9 mouse cellular contexts compared by ENCODE assay signal in genomic region chr4:82540048-82540410, GRCm38 (mm10).
DNase-seq lines count a peak whose midpoint lies in the region; ATAC-seq and TF ChIP-seq lines count a peak whose summit lies in the region.
"Had no signal": no experiment of that assay in that cellular context is flagged by ENCODE, and none has a peak within 500 bp of the region (broad histone marks: within the 10 kb centered on the region; RNA-seq: fewer than 3 reads in every experiment).

No protein-coding gene starts in this region.

- intact Hi-C loops in left cerebral cortex, adult 2 months (cut with DNase I) = loop anchor here (5.0 to 10.0 kb wide), 3 partner anchors 248 to 1363 kb away; no protein-coding TSS in a partner anchor

- H3K36me3 ChIP-seq in forebrain, embryonic 12.5 days (replicated peaks) = no peaks in the 10 kb centered on the region
- no peaks in the 10 kb centered on the region for H3K36me3 ChIP-seq in forebrain, embryonic 10.5 days (replicated peaks)
- H3K36me3 ChIP-seq in limb, embryonic 14.5 days (ENCODE audit: control insufficient read depth, insufficient read depth, low read length) = no peaks in the 10 kb centered on the region

- TF ChIP-seq CTCF in left cerebral cortex, adult 2 months (IDR thresholded peaks at IDR 0.05) = no peak

- peak overlapping the region; percentile 62; the same call in 1 of the 2 replicates for H3K4me2 ChIP-seq in forebrain, embryonic 12.5 days
- peak overlapping the region; percentile 74; the same call in 1 of the 2 replicates for H3K4me2 ChIP-seq in limb, embryonic 14.5 days (replicated peaks; ENCODE audit: low read depth, low read length, severe bottlenecking)

- H3K4me1 ChIP-seq in forebrain, embryonic 12.5 days = peaks cover 52% of the 10 kb centered on the region
- H3K4me1 ChIP-seq in forebrain, embryonic 10.5 days = peaks cover 59% of the 10 kb centered on the region
- peaks cover 51% of the 10 kb centered on the region for H3K4me1 ChIP-seq in limb, embryonic 14.5 days (ENCODE audit: control insufficient read depth, insufficient read depth, low read length)

- no peak for DNase-seq in forebrain, embryonic 10.5 days (ENCODE audit: extremely low spot score, low spot score)
- no peak for DNase-seq in left cerebral cortex, adult 2 months (ENCODE audit: extremely low spot score in 1 of 2, low spot score in 2 of 2)
- no peak for DNase-seq in left cerebral cortex, adult 11 months (ENCODE audit: low spot score)
- peak; percentile 58 to 66 for DNase-seq in cerebellum, postnatal 25 days
- DNase-seq in limb, embryonic 14.5 days (ENCODE audit: low spot score) = no peak
- DNase-seq in embryo, embryonic 11 days = no peak
- DNase-seq in kidney, adult 9 months = no peak
- DNase-seq: kidney, postnatal 36 days had no signal

- 0 out of 2 replicates have a peak overlapping the region, but pooled peaks have one; percentile 1 for H3K9ac ChIP-seq in forebrain, embryonic 12.5 days
- peak overlapping the region; percentile 34; the same call in 1 of the 2 replicates for H3K9ac ChIP-seq in limb, embryonic 14.5 days (ENCODE audit: low read depth, low read length, severe bottlenecking)

- no peaks in the 10 kb centered on the region for H3K9me3 ChIP-seq in forebrain, embryonic 12.5 days
- H3K9me3 ChIP-seq in forebrain, embryonic 10.5 days = no peaks in the 10 kb centered on the region
- H3K9me3 ChIP-seq in limb, embryonic 14.5 days (ENCODE audit: control insufficient read depth, low read length) = no peaks in the 10 kb centered on the region

- WGBS in forebrain, embryonic 12.5 days = 20% methylated on average over 2 of the region's 2 CpGs
- 14% methylated on average over 2 of the region's 2 CpGs for WGBS in forebrain, embryonic 10.5 days
- 49% methylated on average over 2 of the region's 2 CpGs for WGBS in limb, embryonic 14.5 days

- no peak for ATAC-seq in forebrain, embryonic 12.5 days (ENCODE audit: low FRiP score)
- no peak for ATAC-seq in limb, embryonic 14.5 days (ENCODE audit: low FRiP score, low read depth)

- H3K27ac ChIP-seq in forebrain, embryonic 12.5 days = no peak overlapping the region
- no peak overlapping the region for H3K27ac ChIP-seq in forebrain, embryonic 10.5 days
- H3K27ac ChIP-seq in left cerebral cortex, adult 2 months = peak overlapping the region; percentile 78
- H3K27ac ChIP-seq in limb, embryonic 14.5 days (replicated peaks; ENCODE audit: low read depth, low read length) = no peak overlapping the region

- no peak overlapping the region for H3K4me3 ChIP-seq in forebrain, embryonic 12.5 days (replicated peaks)
- H3K4me3 ChIP-seq in forebrain, embryonic 10.5 days = no peak overlapping the region
- no peak overlapping the region for H3K4me3 ChIP-seq in left cerebral cortex, adult 2 months
- no peak overlapping the region for H3K4me3 ChIP-seq in limb, embryonic 14.5 days (replicated peaks; ENCODE audit: low read length)

- TF ChIP-seq POLR2A in limb, embryonic 14.5 days (IDR thresholded peaks at IDR 0.05; ENCODE audit: borderline replicate concordance, extremely low read depth, insufficient read depth, insufficient read length) = no peak

- H3K27me3 ChIP-seq in forebrain, embryonic 12.5 days = peaks cover 36% of the 10 kb centered on the region
- peaks cover 92% of the 10 kb centered on the region for H3K27me3 ChIP-seq in forebrain, embryonic 10.5 days (ENCODE audit: poor library complexity, severe bottlenecking)
- peaks cover 6% of the 10 kb centered on the region; the same call in 1 of the 2 replicates for H3K27me3 ChIP-seq in limb, embryonic 14.5 days (ENCODE audit: control insufficient read depth, insufficient read depth, low read length)

Comparison
In these comparisons a context has a peak if more than half of its experiments do, and no peak if none do; other contexts are left out.
1. DNase-seq: peak in cerebellum, postnatal 25 days (2 of 2); none in forebrain, embryonic 10.5 days (single experiment), left cerebral cortex, adult 2 months (0 of 2), left cerebral cortex, adult 11 months (single experiment), limb, embryonic 14.5 days (single experiment), embryo, embryonic 11 days (single experiment) and kidney, adult 9 months (single experiment).